Mouse (Mus musculus): ENCODE measurements around the gene Strn.

The Strn gene

GRCm38 (mm10) chr17:78737096-78737495, at the start of gene Strn:
Gene Strn (minus strand): TSS chr17:78737196.
- DNase-seq (ENCODE audit: low spot score in 2 of 2) = no peak

DNA sequence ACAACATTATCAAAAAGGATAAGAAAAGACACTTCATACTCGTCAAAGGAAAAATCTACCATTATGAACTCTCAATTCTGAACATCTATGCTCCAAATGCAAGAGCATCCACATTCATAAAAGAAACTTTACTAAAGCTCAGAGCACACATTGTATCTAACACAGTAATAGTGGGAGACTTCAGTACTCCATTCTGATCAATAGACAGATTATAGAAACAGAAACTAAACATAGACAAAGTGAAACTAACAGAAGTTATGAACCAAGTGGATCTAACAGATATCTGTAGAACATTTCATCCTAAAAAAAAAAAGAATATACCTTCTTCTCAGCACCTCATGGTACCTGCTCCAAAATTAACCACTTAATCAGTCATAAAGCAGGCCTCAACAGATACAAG, 41.8 kb upstream of the Strn start:
- DNase-seq (ENCODE audit: low spot score in 2 of 2) = no peak

- no peak for DNase-seq (ENCODE audit: low spot score in 2 of 2)
Observed at GRCm38 (mm10) chr17:78772317-78772716, 35.3 kb upstream of the Strn start.

DNA sequence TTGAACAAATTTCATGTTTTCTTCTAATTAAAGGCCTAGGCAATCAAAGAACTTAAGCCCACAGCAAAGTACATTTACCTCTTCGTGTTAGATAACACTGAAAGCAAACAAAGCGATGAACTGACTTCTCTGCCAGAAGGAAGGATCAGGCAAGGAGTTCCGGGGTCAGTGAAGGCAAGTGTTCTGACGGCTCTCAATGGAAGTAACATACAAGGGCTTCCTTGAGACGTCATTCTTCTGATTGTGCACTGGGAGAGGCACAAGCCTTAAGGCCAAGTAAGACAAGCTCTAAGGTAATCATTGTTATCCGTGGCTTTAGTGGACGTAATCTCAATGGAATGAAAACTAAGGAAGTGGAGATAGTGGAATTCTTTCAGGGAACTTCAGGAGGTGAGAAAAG, 33.9 kb upstream of the Strn start:
- DNase-seq (ENCODE audit: low spot score in 2 of 2) = no peak

DNA sequence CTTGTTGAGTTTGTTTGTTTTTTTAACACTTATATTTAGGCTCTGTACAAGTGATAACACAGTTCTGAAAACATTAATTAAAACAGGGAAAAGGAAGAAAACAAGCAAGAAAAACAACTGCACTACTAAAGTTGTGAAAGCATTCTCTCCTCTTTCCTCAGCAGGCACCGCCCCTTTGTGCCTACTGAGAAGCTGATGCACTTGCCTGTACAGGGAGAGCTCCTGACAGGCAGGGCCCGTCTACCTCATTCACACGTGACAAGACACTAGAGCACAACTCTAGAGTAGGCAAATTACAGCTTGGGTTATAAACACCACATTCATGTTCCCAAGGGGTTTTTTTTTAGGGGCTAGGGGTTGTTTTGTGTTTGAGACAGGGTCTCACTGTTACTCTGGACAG, 32.3 kb upstream of the Strn start:
- no peak for DNase-seq (ENCODE audit: low spot score in 2 of 2)

GRCm38 (mm10) chr17:78768937-78769336, 31.9 kb upstream of the Strn start:
- peak; percentile 11 to 33 for DNase-seq (ENCODE audit: low spot score in 2 of 2)

- DNase-seq (ENCODE audit: low spot score in 2 of 2) = peak in 1 of 2 experiments; percentile 5
Observed at GRCm38 (mm10) chr17:78767546-78767945, 30.6 kb upstream of the Strn start.

GRCm38 (mm10) chr17:78766084-78766483, 29.1 kb upstream of the Strn start:
- no peak for DNase-seq (ENCODE audit: low spot score in 2 of 2)

DNA sequence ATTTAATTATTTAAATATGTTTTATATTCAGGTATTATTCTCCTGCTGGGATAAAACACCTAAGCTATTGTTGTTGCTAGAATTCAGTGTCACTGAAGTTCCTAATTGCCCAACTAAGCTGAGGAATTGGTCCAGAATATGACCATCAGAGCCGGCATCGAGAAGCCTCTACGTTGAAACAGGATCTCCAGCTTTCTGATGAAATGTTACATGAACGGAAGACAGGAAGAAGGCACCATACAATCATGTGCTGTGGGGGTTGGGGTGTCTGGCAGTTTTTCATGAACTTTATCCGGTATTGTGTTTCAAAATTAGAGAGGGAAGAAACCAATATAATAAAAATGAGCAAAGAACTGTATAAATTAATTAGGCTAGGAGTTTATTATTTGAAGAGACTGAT, 26.3 kb upstream of the Strn start:
- no peak for DNase-seq (ENCODE audit: low spot score in 2 of 2)

GRCm38 (mm10) chr17:78752938-78753655, 16.1 kb upstream of the Strn start:
- no peak for DNase-seq (ENCODE audit: low spot score in 2 of 2)

DNA sequence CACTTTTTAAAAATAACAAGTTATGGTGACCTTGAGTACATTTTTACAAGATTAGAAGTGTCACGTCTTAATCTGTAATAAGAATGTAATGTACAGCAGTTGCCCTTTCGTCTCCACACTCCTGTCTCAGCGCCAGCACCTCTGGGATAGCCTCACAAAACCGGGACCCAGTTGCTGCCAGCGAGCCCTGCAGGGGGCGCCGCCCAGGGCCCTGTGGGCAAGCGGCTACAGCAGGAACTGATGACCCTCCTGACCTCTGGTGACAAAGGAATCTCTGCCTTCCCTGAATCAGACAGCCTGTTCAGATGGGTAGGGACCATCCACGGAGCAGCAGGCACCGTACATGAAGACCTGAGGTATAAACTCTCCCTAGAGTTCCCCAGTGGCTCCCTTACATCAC, 15.1 kb upstream of the Strn start:
- DNase-seq (ENCODE audit: low spot score in 2 of 2) = no peak

DNA sequence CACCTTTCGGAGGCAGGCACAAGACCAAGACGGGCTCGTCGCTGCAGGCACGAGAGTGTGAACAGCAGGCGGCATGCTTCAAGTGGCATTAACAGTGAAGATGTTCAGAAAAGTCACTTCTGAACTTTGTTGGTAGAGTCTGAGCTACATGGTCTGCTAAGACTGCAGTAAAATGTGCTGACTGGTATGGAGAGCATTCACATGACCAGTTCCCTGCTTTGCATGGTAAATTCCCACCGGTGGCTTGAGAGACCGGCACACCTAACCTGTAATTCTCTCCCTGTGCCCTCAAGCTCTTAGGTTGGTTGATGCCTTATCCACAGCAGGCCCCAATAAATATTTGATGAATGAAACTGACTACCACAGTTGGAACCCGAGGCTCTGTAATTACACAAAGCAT, 11.4 kb upstream of the Strn start:
- DNase-seq (ENCODE audit: low spot score in 2 of 2) = no peak

- DNase-seq (ENCODE audit: low spot score in 2 of 2) = no peak
Observed at GRCm38 (mm10) chr17:78738416-78738815, 1.4 kb upstream of the Strn start.

- DNase-seq (ENCODE audit: low spot score in 2 of 2) = no peak
Observed at GRCm38 (mm10) chr17:78737771-78738170, 775 bp upstream of the Strn start.

DNA sequence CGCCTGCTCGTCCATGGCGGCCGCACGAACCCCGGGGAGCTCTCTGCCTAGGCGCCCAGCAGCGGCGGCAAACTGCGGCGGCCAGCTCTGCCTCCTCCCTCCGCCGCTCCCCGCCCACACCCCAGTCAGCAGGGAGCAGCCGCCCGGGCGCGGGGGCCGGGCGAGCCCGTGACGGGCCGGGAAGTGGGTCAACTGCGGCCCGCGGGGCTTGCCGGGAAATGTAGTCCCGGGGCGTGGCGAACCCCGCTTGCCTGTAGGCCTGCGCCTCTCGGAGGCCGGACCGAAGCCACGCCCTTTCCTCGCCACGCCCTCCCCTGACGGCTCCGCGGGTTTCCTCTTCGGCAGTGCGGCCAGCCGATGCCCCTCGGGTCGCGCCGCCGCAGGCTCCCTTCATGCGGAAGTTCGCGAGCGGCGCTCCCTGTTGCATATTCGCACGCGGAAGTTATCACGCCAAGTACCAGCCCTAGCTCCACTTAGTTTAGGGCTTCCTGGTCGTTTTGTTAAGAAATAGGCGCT, 465 bp downstream of the Strn start:
- DNase-seq (ENCODE audit: low spot score in 2 of 2) = peak; percentile 98 to 99

- DNase-seq (ENCODE audit: low spot score in 2 of 2) = peak in 1 of 2 experiments; percentile 15
Observed at GRCm38 (mm10) chr17:78735731-78736472, 1.1 kb downstream of the Strn start.

- no peak for DNase-seq (ENCODE audit: low spot score in 2 of 2)
Observed at GRCm38 (mm10) chr17:78734806-78735205, 2.2 kb downstream of the Strn start.

DNA sequence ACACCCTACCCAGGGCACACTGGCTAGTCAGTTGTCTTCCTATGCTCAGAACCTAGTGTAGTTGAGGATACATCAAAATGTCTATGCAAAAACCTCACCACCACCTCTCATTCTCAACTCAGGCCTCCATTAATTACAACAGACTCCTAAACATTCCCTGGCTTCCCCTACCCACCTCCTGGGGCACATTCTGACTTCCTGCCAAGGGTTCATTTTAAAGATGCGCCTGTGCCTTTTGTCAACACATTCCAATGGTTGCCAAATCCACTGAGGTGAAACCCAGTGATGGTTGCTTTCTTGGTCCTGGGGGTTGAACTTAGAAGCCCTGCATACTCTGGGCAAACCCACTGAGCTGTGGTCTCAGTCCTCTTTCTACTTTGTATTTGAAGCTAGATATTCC, 4.9 kb downstream of the Strn start:
- no peak for DNase-seq (ENCODE audit: low spot score in 2 of 2)

DNA sequence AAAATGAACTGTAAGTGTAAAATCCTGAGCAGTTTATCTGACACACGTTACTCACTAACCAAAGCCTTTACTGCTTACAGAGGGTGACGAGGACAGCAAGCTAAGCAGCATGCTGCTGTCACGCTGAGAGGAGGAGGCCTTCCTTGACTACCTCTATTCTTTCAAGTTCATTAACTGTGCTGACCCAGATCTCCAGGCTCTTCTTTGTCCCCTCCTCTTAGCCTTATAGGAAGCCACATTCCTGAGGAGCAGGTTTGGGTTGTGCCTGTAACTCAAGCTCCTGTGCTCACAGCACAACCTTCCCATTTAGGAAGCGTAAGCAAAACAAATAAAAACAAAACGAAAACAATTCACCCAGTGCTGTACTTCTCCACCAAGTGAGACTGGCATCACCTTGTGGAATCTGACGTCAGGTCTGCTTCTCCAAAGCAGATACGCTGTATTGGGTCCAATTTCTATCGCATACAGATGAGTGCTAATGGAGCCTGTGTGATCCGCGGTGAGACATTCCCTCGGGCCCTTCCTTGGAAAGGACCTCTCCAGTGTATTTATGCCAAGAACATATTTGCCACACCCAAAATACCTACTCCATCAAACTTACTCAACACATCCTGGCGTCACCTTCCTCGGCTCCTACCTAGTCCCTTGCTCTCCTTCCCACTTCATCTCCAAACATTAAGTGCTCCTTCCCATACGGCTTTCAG, 10.1 kb downstream of the Strn start:
- no peak for DNase-seq (ENCODE audit: low spot score in 2 of 2)

DNA sequence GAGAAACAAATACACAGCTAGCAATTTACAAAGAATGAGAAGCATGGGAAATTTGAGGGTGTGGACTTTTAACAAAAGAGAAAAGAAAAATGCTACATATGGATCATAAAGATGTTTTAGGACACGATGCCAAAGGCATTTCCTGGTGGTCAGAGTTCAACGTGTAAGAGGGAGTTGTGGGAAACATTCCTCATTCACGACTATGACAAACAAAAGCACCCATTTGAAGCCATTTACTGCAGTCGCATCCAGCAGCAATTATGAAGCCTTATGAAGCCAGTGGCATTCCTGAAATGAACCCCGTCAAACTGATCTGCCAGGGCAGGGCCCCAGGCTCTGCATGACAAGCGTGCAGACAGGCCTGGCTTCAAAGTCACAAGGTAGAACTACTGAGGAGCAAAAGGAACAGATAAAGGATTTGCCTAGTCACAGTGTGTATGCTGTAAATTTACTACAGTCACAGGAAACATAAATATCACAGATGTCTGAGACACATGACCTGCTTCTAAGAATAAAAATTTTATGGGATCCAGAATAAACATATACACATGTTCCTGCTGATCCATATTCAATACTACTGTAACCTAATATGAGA, 12.4 kb downstream of the Strn start:
- DNase-seq (ENCODE audit: low spot score in 2 of 2) = no peak

DNA sequence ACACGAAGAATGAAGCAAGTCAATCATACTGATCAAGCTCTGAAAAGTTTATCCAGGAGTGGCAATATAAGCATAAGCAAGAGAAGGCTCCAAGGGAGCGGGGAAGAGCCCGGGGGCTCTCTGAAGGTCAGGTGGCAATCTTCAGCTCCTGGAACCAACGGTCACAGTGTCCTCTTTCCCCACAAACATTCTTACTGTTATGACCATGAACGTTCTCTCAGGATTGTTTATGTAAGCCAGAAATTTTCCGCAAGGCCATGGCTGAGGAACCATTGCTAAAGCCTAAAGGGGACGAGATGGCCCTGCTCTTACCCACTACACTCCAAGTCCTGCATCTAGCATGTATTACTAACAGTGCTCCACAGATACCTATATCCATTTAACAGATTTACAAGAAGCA, 15.3 kb downstream of the Strn start:
- no peak for DNase-seq (ENCODE audit: low spot score in 2 of 2)

- no peak for DNase-seq (ENCODE audit: low spot score in 2 of 2)
Observed at GRCm38 (mm10) chr17:78719086-78719485, 17.9 kb downstream of the Strn start.

Measured in heart, adult 9 months (tissue).